Mouse (Mus musculus) bone marrow, adult 2 months (tissue): ENCODE measurements around the gene Rgl1. TPM values are rescaled to one million over a fixed set of nuclear protein-coding genes. Genes with fewer than 3 reads are reported as not detected.
A peak's percentile ranks its signal among the peaks of the same experiment; 100 is the strongest.

Source experiments
- H3K27ac ChIP-seq: fragments of 200-500 bp; 2 replicates; pipeline ENCODE4 v1.5.1; 2012; ENCODE audit warnings: low read depth, mild to moderate bottlenecking, control low read depth, inconsistent platforms, low read length; ENCODE audit not compliant: control insufficient read depth, poor library complexity, insufficient read depth
- H3K4me1 ChIP-seq: fragments of 200-500 bp; 2 replicates; pipeline ENCODE4 v1.6.1; 2011; ENCODE audit warnings: low read length; ENCODE audit not compliant: control insufficient read depth, insufficient read depth
- H3K4me3 ChIP-seq: fragments of 200-500 bp; replicated peaks from 2 replicates; pipeline ENCODE3; 2011; ENCODE audit warnings: mild to moderate bottlenecking, low read depth, low read length, control low read depth; ENCODE audit not compliant: control insufficient read depth
- CTCF ChIP-seq: fragments of 200-500 bp; IDR thresholded peaks from 2 replicates; pipeline ENCODE4 v1.5.1; 2011; ENCODE audit warnings: low read length, control low read depth; ENCODE audit not compliant: control insufficient read depth, insufficient read depth
- POLR2A ChIP-seq: fragments of 200-500 bp; IDR thresholded peaks from 2 replicates; pipeline ENCODE4 v1.6.1; 2011; ENCODE audit warnings: low read depth, mild to moderate bottlenecking, control low read depth, low read length, borderline replicate concordance; ENCODE audit not compliant: control insufficient read depth
- WGBS: fragments of 180-500 bp; shearing (Covaris S2); methylation state at CpG from one replicate; pipeline ENCODE4 v1.1.7; 2018; 5-methylcytosine and 5-hydroxymethylcytosine counted together
- polyA plus RNA-seq: library from polyadenylated mRNA; stranded (reverse); fragments of >200 nt; gene quantifications from 2 replicates; pipeline ENCODE4 v1.2.4, GENCODE M21; 2011; ENCODE audit warnings: low replicate concordance; ENCODE audit not compliant: missing spikeins, insufficient read depth, insufficient read length

Gene Rgl1
- polyA plus RNA-seq, 1 experiment, result 9.2 TPM

- Histone ChIP-seq H3K27ac (no peak overlapping the region), H3K4me3 (no peak overlapping the region), H3K4me1 (no peaks in the 10 kb centered on the region)
- 76% methylated on average over 4 of the region's 4 CpGs for WGBS
- TF ChIP-seq POLR2A (no peak), CTCF (no peak)
Measured at GRCm38 (mm10) chr1:152514256-152514655, 251.9 kb downstream of the Rgl1 start.

GRCm38 (mm10) chr1:152511237-152511636 is 254.9 kb downstream of the Rgl1 start:
- H3K4me3 ChIP-seq, result no peak overlapping the region
- H3K4me1 ChIP-seq, result no peaks in the 10 kb centered on the region
- WGBS, result 62% methylated on average over 4 of the region's 4 CpGs
- no peak overlapping the region for H3K27ac ChIP-seq
- peak; percentile 9; the same call in 1 of the 2 replicates for TF ChIP-seq CTCF
- no peak for TF ChIP-seq POLR2A

GRCm38 (mm10) chr1:152508481-152509220 is 257.5 kb downstream of the Rgl1 start:
- Histone ChIP-seq H3K4me3 (no peak overlapping the region), H3K27ac (no peak overlapping the region), H3K4me1 (no peaks in the 10 kb centered on the region)
- 82% methylated on average over 11 of the region's 11 CpGs for WGBS
- no peak for TF ChIP-seq POLR2A
- no peak for TF ChIP-seq CTCF

DNA sequence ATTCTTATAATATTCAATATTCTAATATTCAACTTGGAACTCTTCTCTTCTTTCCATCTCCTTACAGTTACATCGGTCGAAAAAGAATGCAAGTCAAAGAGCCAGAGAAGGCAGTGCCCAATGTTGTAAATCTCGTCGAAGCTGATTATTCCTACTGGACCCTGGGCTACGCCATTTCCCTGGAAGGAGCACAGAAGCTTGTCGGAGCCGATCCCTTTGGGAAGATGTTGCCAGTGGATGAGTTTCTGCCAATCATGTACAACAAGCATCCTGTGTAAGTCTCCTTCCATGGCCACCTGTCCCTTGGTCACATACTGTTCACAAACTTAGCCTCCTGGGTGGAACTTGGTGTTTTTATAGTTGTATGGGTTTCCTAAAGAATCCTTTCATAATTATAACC is 259.4 kb downstream of the Rgl1 start:
- TF ChIP-seq CTCF, result no peak
- TF ChIP-seq POLR2A, result no peak
- no peak overlapping the region for H3K4me3 ChIP-seq
- H3K4me1 ChIP-seq, result no peaks in the 10 kb centered on the region
- no peak overlapping the region for H3K27ac ChIP-seq
- WGBS, result 88% methylated on average over 7 of the region's 7 CpGs

DNA sequence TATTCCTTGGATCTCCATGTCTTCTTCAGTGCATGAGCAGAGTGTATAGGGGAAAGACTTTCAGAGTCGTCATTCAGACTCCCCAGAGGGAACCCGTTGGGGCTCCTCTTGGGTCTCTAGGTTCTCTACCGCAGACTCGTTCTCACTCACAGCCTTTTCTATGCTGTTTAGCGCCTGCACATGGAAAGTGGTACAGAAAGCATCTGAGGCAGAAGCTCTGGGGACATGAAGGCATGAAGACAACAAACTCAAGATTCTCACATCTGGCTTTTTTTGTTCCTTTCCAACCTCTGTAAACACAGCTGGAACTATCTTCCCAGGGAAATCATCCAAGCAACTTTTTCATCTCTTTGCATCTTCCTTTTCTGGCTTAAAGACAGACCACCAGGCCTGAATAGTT is 260.0 kb downstream of the Rgl1 start:
- WGBS, result 86% methylated on average over 5 of the region's 5 CpGs

DNA sequence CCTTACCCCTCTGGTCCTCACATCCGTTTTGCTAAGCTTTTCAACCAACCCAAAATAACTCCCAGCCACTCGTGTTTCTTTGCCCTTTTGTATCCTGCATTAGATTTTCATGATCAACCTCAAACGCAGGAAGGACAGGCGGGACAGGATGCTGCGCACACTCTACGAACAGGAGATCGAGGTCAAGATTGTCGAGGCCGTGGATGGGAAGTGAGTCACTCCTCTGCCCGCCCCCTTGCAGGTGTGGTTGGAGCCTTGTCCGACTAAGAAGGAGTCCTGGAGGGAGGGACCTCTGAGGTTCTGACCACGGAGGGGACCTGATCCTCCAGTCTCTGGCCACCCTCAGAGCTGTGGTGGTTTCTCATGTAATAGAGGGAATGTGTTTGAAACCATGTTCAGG is 266.3 kb downstream of the Rgl1 start:
- H3K4me3 ChIP-seq, result no peak overlapping the region
- 15% methylated on average over 12 of the region's 12 CpGs for WGBS
- no peak for TF ChIP-seq POLR2A
- no peak for TF ChIP-seq CTCF
- H3K27ac ChIP-seq, result no peak overlapping the region
- H3K4me1 ChIP-seq, result no peaks in the 10 kb centered on the region

More for the DNA sequence above, 260.0 kb downstream of the Rgl1 start:
- Histone ChIP-seq H3K27ac (no peak overlapping the region), H3K4me1 (no peaks in the 10 kb centered on the region), H3K4me3 (no peak overlapping the region)
- TF ChIP-seq POLR2A, result no peak
- no peak for TF ChIP-seq CTCF

- H3K4me1 ChIP-seq, result no peaks in the 10 kb centered on the region
- TF ChIP-seq CTCF (no peak), POLR2A (no peak)
- no peak overlapping the region for H3K4me3 ChIP-seq
- H3K27ac ChIP-seq, result no peak overlapping the region
- 56% methylated on average over 11 of the region's 11 CpGs for WGBS
Measured at GRCm38 (mm10) chr1:152497581-152497980, 268.6 kb downstream of the Rgl1 start.

DNA sequence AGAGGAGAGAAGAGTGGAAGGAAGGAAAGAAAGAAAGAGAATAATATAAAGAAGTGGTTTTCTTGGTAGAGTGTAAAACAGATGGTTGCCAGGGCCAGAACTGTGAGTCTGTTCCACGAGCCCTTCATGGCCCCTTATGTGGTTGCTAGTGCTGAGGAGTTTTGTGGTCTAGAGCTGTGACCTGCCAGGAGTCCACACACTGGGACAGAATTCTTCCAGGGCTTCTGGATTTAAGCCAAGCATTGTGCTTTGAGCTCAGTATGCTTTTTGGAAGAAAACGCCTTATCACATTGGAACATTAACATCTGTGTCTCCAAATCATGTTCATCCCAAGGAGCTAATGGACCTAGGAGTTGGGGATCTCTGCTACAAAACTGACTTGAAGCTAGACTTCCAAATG is 269.3 kb downstream of the Rgl1 start:
- 53% methylated on average over 2 of the region's 2 CpGs for WGBS
- TF ChIP-seq CTCF (no peak), POLR2A (no peak)
- H3K27ac ChIP-seq, result no peak overlapping the region
- no peaks in the 10 kb centered on the region for H3K4me1 ChIP-seq
- H3K4me3 ChIP-seq, result no peak overlapping the region
